Mouse (Mus musculus) limb, embryonic 13.5 days (tissue): Measurements from ENCODE around the gene Fam243. TPM values are rescaled to one million over a fixed set of nuclear protein-coding genes. Genes with fewer than 3 reads are reported as not detected.
A peak's percentile ranks its signal among the peaks of the same experiment; 100 is the strongest.

ENCODE experiments used
- ATAC-seq: fragments of 200-750 bp; cut with Nextera tagmentation; 2 replicates; pipeline ENCODE4 v1.8.0; 2017; ENCODE audit warnings: low read depth, moderate number of reproducible peaks, moderate TSS enrichment; ENCODE audit not compliant: low FRiP score
- H3K27ac ChIP-seq: fragments of 300-500 bp; sonication (generic); 2 replicates; pipeline ENCODE4 v1.5.1; 2015; ENCODE audit warnings: inconsistent platforms, mild to moderate bottlenecking, moderate library complexity
- H3K27me3 ChIP-seq: fragments of 300-500 bp; sonication (generic); 2 replicates; pipeline ENCODE4 v1.6.1; 2015; ENCODE audit warnings: mild to moderate bottlenecking, inconsistent platforms
- H3K36me3 ChIP-seq: fragments of 300-500 bp; sonication (generic); 2 replicates; pipeline ENCODE4 v1.6.1; 2015; ENCODE audit warnings: inconsistent platforms, mild to moderate bottlenecking, moderate library complexity
- H3K4me1 ChIP-seq: fragments of 300-500 bp; sonication (generic); 2 replicates; pipeline ENCODE4 v1.6.1; 2015; ENCODE audit warnings: inconsistent platforms
- H3K4me2 ChIP-seq: fragments of 300-500 bp; sonication (generic); replicated peaks from 2 replicates; pipeline ENCODE4 v1.6.1; 2015; ENCODE audit warnings: inconsistent platforms, mild to moderate bottlenecking, moderate library complexity
- H3K4me3 ChIP-seq: fragments of 300-500 bp; sonication (generic); 2 replicates; pipeline ENCODE4 v1.5.1; 2015; ENCODE audit warnings: moderate library complexity, mild to moderate bottlenecking, inconsistent platforms
- H3K9ac ChIP-seq: fragments of 300-500 bp; sonication (generic); 2 replicates; pipeline ENCODE4 v1.6.1; 2015; ENCODE audit warnings: mild to moderate bottlenecking, inconsistent platforms
- H3K9me3 ChIP-seq: fragments of 300-500 bp; sonication (generic); 2 replicates; pipeline ENCODE4 v1.6.1; 2016; ENCODE audit warnings: inconsistent platforms
- WGBS: fragments of 180-500 bp; shearing (Covaris S2); methylation state at CpG from one replicate; pipeline ENCODE4 v1.1.7; 2015; 5-methylcytosine and 5-hydroxymethylcytosine counted together
- polyA plus RNA-seq: library from polyadenylated mRNA; unstranded; fragments of >200 nt; fragmentation: Nextera tagmentation; extraction: Ambion mirVana; gene quantifications from 2 replicates; pipeline ENCODE4 v1.2.1, GENCODE M21; 2015

Fam243 gene
- polyA plus RNA-seq, result not detected in 2 replicates

GRCm38 (mm10) chr16:92321341-92321740 is at the start of gene Fam243:
Gene Fam243, minus strand, starts transcription at chr16:92321441.
- no peak within 1 kb of the TSS for H3K4me3 ChIP-seq
- H3K4me2 ChIP-seq, result no peak within 1 kb of the TSS
- no peaks in the 10 kb centered on the region for H3K27me3 ChIP-seq
- WGBS, result 87% methylated on average over 8 of the region's 8 CpGs
- H3K9me3 ChIP-seq, result no peaks in the 10 kb centered on the region
- ATAC-seq, result no peak
- no peak within 1 kb of the TSS for H3K27ac ChIP-seq
- H3K4me1 ChIP-seq, result 0 out of 2 replicates have a peak, but pooled peaks cover 14% of the 10 kb centered on the region
- H3K36me3 ChIP-seq, result no peaks in the 10 kb centered on the region; the same call in 1 of the 2 replicates
- H3K9ac ChIP-seq, result no peak within 1 kb of the TSS

- H3K36me3 ChIP-seq, result no peaks in the 10 kb centered on the region
- H3K4me3 ChIP-seq, result no peak overlapping the region
- peaks cover 7% of the 10 kb centered on the region for H3K27me3 ChIP-seq
- H3K9ac ChIP-seq, result no peak overlapping the region
- ATAC-seq, result peak; percentile 67; the same call in 1 of the 2 replicates
- H3K9me3 ChIP-seq, result no peaks in the 10 kb centered on the region
- H3K4me2 ChIP-seq, result no peak overlapping the region
- H3K4me1 ChIP-seq, result peaks cover 29% of the 10 kb centered on the region
- no peak overlapping the region for H3K27ac ChIP-seq
- 34% methylated on average over 2 of the region's 2 CpGs for WGBS
These were observed 48.0 kb upstream of the Fam243 start for GRCm38 (mm10) chr16:92369260-92369659.

GRCm38 (mm10) chr16:92365477-92365876 is 44.2 kb upstream of the Fam243 start:
- no peaks in the 10 kb centered on the region for H3K36me3 ChIP-seq
- 64% methylated on average over 7 of the region's 7 CpGs for WGBS
- no peak overlapping the region for H3K27ac ChIP-seq
- H3K9me3 ChIP-seq, result no peaks in the 10 kb centered on the region
- H3K4me3 ChIP-seq, result no peak overlapping the region
- H3K4me1 ChIP-seq, result peaks cover 15% of the 10 kb centered on the region; the same call in 1 of the 2 replicates
- H3K4me2 ChIP-seq, result no peak overlapping the region
- H3K9ac ChIP-seq, result no peak overlapping the region
- H3K27me3 ChIP-seq, result peaks cover 17% of the 10 kb centered on the region; the same call in 1 of the 2 replicates
- no peak; the same call in 1 of the 2 replicates for ATAC-seq

GRCm38 (mm10) chr16:92360711-92361110 is 39.5 kb upstream of the Fam243 start:
- no peak overlapping the region for H3K4me3 ChIP-seq
- peaks cover 42% of the 10 kb centered on the region for H3K27me3 ChIP-seq
- peaks cover 30% of the 10 kb centered on the region for H3K4me1 ChIP-seq
- H3K9me3 ChIP-seq, result no peaks in the 10 kb centered on the region
- H3K4me2 ChIP-seq, result no peak overlapping the region
- no peak overlapping the region for H3K27ac ChIP-seq
- 80% methylated on average over 7 of the region's 7 CpGs for WGBS
- no peaks in the 10 kb centered on the region for H3K36me3 ChIP-seq
- no peak for ATAC-seq
- H3K9ac ChIP-seq, result no peak overlapping the region

- Histone ChIP-seq H3K4me3 (no peak within 1 kb of the TSS), H3K4me1 (peaks cover 36% of the 10 kb centered on the region), H3K27ac (no peak within 1 kb of the TSS), H3K36me3 (no peaks in the 10 kb centered on the region), H3K9ac (no peak within 1 kb of the TSS), H3K4me2 (peak within 1 kb of the TSS; percentile 23), H3K27me3 (peaks cover 48% of the 10 kb centered on the region), H3K9me3 (no peaks in the 10 kb centered on the region)
- WGBS, result 51% methylated on average over 9 of the region's 9 CpGs
- ATAC-seq, result no peak
These were observed 38.0 kb upstream of the Fam243 start, which contains the start of gene Kcne1 for GRCm38 (mm10) chr16:92359229-92359628. Gene Kcne1, minus strand, starts transcription at chr16:92359468.

- no peaks in the 10 kb centered on the region for H3K9me3 ChIP-seq
- WGBS, result 17% methylated on average over 9 of the region's 9 CpGs
- 0 out of 2 replicates have a peak, but pooled peaks have one; percentile 13 for ATAC-seq
- H3K4me3 ChIP-seq, result no peak overlapping the region
- H3K27me3 ChIP-seq, result peaks cover 48% of the 10 kb centered on the region
- H3K36me3 ChIP-seq, result no peaks in the 10 kb centered on the region
- no peak overlapping the region for H3K9ac ChIP-seq
- peak overlapping the region; percentile 23 for H3K4me2 ChIP-seq
- peaks cover 40% of the 10 kb centered on the region for H3K4me1 ChIP-seq
- H3K27ac ChIP-seq, result no peak overlapping the region
These were observed 37.5 kb upstream of the Fam243 start for GRCm38 (mm10) chr16:92358734-92359133.

GRCm38 (mm10) chr16:92357566-92357965 is 36.3 kb upstream of the Fam243 start:
- H3K4me2 ChIP-seq, result no peak overlapping the region
- ATAC-seq, result no peak
- peaks cover 45% of the 10 kb centered on the region for H3K4me1 ChIP-seq
- no peaks in the 10 kb centered on the region for H3K9me3 ChIP-seq
- no peaks in the 10 kb centered on the region for H3K36me3 ChIP-seq
- no peak overlapping the region for H3K9ac ChIP-seq
- peaks cover 46% of the 10 kb centered on the region for H3K27me3 ChIP-seq
- H3K27ac ChIP-seq, result no peak overlapping the region
- no peak overlapping the region for H3K4me3 ChIP-seq
- 71% methylated on average over 10 of the region's 10 CpGs for WGBS

GRCm38 (mm10) chr16:92357023-92357422 is 35.8 kb upstream of the Fam243 start:
- 79% methylated on average over 9 of the region's 9 CpGs for WGBS
- no peak overlapping the region for H3K9ac ChIP-seq
- H3K9me3 ChIP-seq, result no peaks in the 10 kb centered on the region
- no peak overlapping the region for H3K27ac ChIP-seq
- ATAC-seq, result no peak
- H3K27me3 ChIP-seq, result peaks cover 41% of the 10 kb centered on the region
- H3K4me1 ChIP-seq, result peaks cover 45% of the 10 kb centered on the region
- no peak overlapping the region for H3K4me3 ChIP-seq
- no peaks in the 10 kb centered on the region for H3K36me3 ChIP-seq
- H3K4me2 ChIP-seq, result no peak overlapping the region

- no peak overlapping the region for H3K4me2 ChIP-seq
- no peak overlapping the region for H3K4me3 ChIP-seq
- H3K36me3 ChIP-seq, result no peaks in the 10 kb centered on the region
- ATAC-seq, result no peak
- no peaks in the 10 kb centered on the region for H3K9me3 ChIP-seq
- H3K27me3 ChIP-seq, result peaks cover 43% of the 10 kb centered on the region
- 73% methylated on average over 11 of the region's 11 CpGs for WGBS
- no peak overlapping the region for H3K27ac ChIP-seq
- peaks cover 45% of the 10 kb centered on the region for H3K4me1 ChIP-seq
- H3K9ac ChIP-seq, result 0 out of 2 replicates have a peak overlapping the region, but pooled peaks have one; percentile 8
These were observed 34.7 kb upstream of the Fam243 start for GRCm38 (mm10) chr16:92355982-92356381.

- Histone ChIP-seq H3K4me1 (peaks cover 45% of the 10 kb centered on the region), H3K27me3 (peaks cover 40% of the 10 kb centered on the region)
These were observed 34.1 kb upstream of the Fam243 start for GRCm38 (mm10) chr16:92355366-92355765.

GRCm38 (mm10) chr16:92353897-92354296 is 32.7 kb upstream of the Fam243 start:
- 25% methylated on average over 2 of the region's 2 CpGs for WGBS
- no peak overlapping the region for H3K4me2 ChIP-seq
- H3K4me1 ChIP-seq, result peaks cover 41% of the 10 kb centered on the region
- no peak overlapping the region for H3K9ac ChIP-seq
- no peak for ATAC-seq
- no peak overlapping the region for H3K4me3 ChIP-seq
- H3K36me3 ChIP-seq, result no peaks in the 10 kb centered on the region
- no peak overlapping the region for H3K27ac ChIP-seq
- peaks cover 38% of the 10 kb centered on the region for H3K27me3 ChIP-seq
- no peaks in the 10 kb centered on the region for H3K9me3 ChIP-seq

More at GRCm38 (mm10) chr16:92355366-92355765, 34.1 kb upstream of the Fam243 start:
- no peak for ATAC-seq
- Histone ChIP-seq H3K36me3 (no peaks in the 10 kb centered on the region), H3K4me3 (no peak overlapping the region), H3K9me3 (no peaks in the 10 kb centered on the region), H3K9ac (no peak overlapping the region), H3K27ac (no peak overlapping the region), H3K4me2 (no peak overlapping the region)
- 80% methylated on average over 5 of the region's 5 CpGs for WGBS

- ATAC-seq, result no peak
- Histone ChIP-seq H3K4me3 (no peak overlapping the region), H3K27ac (no peak overlapping the region), H3K4me2 (no peak overlapping the region), H3K9ac (no peak overlapping the region), H3K27me3 (peaks cover 44% of the 10 kb centered on the region), H3K9me3 (no peaks in the 10 kb centered on the region), H3K36me3 (no peaks in the 10 kb centered on the region), H3K4me1 (peaks cover 35% of the 10 kb centered on the region)
- 78% methylated on average over 12 of the region's 12 CpGs for WGBS
These were observed 32.1 kb upstream of the Fam243 start for GRCm38 (mm10) chr16:92353295-92353694.

- no peak overlapping the region for H3K27ac ChIP-seq
- no peak overlapping the region for H3K9ac ChIP-seq
- H3K4me3 ChIP-seq, result no peak overlapping the region
- ATAC-seq, result no peak
- H3K9me3 ChIP-seq, result no peaks in the 10 kb centered on the region
- 84% methylated on average over 12 of the region's 12 CpGs for WGBS
- peaks cover 6% of the 10 kb centered on the region for H3K4me1 ChIP-seq
- H3K4me2 ChIP-seq, result no peak overlapping the region
- peaks cover 16% of the 10 kb centered on the region for H3K27me3 ChIP-seq
- no peaks in the 10 kb centered on the region for H3K36me3 ChIP-seq
These were observed 27.7 kb upstream of the Fam243 start for GRCm38 (mm10) chr16:92348941-92349340.
